Mouse (Mus musculus) splenic B cell, adult 2 months (primary cell): ENCODE measurements around the gene Atox1.

Source experiments
- DNase-seq: peaks from one replicate; pipeline ENCODE4 v3.0.0-alpha.2; 2011; ENCODE audit warnings: low read depth, low spot score
- H3K27me3 ChIP-seq: 2 replicates; pipeline ENCODE4 v1.6.1; 2012; ENCODE audit warnings: mild to moderate bottlenecking, low read length, moderate library complexity, mixed read lengths; ENCODE audit not compliant: control insufficient read depth, poor library complexity, insufficient read depth, severe bottlenecking
- H3K36me3 ChIP-seq: 2 replicates; pipeline ENCODE4 v1.6.1; 2012; ENCODE audit warnings: mild to moderate bottlenecking, low read length, moderate library complexity, mixed read lengths; ENCODE audit not compliant: control insufficient read depth, poor library complexity, insufficient read depth, severe bottlenecking

The Atox1 gene

DNA sequence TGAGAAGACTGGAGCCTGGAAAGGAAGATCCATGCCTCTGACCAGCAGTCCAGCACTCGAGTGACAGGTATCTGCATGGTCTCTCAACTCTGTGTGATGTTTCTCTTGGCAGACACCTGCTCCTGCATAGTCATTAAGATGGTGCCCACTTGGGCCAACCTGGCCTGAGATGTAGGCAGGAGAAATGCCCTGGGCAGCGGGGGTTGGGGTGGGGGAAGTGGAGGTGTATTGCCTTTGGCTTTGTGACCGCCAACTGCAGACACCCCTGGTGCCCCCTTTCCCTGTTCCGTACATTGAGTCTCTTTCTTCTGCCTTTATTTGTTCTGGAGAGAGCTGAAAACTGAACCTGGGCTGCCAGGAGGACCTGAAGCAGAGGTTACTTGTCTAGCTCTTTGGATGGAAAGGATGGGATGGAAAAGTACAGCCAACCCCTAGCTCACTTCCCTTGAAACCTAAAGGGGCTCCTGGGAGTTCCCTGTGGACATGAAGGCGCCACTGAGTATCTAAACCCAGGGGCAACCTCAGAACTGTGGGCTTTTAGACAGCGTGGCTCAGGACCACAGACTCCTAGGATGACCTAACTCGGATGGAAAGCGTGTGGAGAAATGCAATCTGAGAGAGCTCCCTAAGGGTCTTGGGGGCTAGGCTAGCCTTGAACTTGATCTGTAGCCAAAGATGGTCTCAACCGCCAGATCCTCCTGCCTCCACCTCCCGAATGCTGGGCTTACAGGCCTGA is 48.2 kb downstream of the Atox1 start:
- Histone ChIP-seq H3K27me3 (no peaks in the 10 kb centered on the region; the same call in 1 of the 2 replicates), H3K36me3 (no peaks in the 10 kb centered on the region)
- no peak for DNase-seq

DNA sequence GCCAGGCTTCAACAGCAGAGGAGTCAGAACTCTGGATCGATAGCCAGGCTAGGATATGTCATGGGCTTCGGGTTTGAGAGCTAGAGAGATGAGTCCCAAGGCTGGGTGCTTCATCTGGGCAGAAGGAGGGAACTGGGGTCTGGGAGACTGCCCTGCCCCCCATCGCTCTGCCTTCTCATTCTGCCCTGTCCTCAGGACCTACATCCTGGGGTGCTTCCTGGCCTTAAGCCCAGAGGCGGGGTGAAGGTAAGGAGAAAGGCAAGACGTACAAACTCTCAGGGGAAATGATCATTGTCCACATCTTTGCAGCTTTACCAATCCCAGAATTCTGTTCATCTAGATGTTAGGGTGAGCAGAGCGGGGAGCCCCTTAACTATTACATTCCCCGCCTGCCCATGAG is 49.0 kb downstream of the Atox1 start:
- Histone ChIP-seq H3K27me3 (no peaks in the 10 kb centered on the region; the same call in 1 of the 2 replicates), H3K36me3 (no peaks in the 10 kb centered on the region)
- no peak for DNase-seq

DNA sequence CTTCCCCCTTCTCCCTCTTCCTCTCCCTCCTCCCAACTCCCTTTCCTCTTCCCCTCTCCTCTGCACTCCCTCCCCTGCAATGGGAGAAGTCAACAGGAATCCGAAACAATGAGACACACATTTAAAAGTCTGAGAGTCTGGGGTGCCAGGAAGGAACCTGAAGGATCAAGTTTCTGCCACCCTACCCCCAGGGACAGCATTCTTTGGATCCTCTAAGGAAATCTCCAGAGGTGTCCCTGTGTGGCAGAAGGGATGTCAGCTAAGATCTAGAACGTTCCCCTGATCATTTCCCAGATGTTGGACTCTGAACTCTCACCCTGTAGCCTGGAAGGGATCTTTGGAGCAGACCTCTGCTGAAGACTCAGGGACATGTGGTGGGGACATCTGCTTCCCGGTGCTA is 50.5 kb downstream of the Atox1 start:
- Histone ChIP-seq H3K36me3 (no peaks in the 10 kb centered on the region), H3K27me3 (no peaks in the 10 kb centered on the region; the same call in 1 of the 2 replicates)
- no peak for DNase-seq

DNA sequence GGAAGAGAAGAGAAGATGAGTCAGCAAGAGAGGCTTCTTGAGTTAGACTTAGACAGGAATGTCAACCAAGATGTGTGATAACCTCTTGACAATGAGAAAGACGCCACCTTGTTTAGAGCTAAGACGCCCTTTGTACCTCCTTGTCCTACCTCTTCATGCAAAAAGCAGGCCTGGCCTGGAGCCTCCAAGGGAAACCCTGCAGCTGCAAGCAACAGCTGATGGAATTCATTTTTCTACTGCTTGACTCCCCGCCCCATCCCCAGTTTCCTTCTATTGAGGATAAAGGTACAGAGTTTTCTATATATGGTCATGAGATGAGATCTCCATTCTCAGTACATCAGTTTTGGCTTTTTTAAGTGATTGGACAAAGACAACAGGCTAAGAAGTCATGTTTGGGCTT is 51.0 kb downstream of the Atox1 start:
- Histone ChIP-seq H3K36me3 (no peaks in the 10 kb centered on the region), H3K27me3 (no peaks in the 10 kb centered on the region; the same call in 1 of the 2 replicates)
- no peak for DNase-seq

DNA sequence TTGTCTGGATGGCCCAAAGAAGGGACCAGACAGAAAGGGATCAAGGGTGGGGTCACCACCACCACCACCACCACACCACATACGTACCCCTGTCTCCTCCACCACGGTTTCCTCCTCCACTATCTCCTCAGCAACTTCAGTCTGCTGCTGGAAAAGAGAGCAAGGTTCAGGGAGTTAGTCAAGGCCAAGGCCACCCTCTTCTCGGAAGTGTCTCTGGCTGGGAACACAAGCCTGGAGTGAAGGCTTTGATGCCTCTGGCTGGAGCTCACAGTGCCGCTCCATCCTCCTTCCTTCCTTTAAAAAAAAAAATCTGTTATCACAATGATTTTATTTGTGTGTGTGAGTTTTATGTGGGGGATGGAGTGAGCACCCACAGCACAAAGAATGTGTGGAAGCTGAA is 53.9 kb downstream of the Atox1 start:
- no peaks in the 10 kb centered on the region; the same call in 1 of the 2 replicates for H3K27me3 ChIP-seq
- H3K36me3 ChIP-seq, result no peaks in the 10 kb centered on the region
- no peak for DNase-seq

DNA sequence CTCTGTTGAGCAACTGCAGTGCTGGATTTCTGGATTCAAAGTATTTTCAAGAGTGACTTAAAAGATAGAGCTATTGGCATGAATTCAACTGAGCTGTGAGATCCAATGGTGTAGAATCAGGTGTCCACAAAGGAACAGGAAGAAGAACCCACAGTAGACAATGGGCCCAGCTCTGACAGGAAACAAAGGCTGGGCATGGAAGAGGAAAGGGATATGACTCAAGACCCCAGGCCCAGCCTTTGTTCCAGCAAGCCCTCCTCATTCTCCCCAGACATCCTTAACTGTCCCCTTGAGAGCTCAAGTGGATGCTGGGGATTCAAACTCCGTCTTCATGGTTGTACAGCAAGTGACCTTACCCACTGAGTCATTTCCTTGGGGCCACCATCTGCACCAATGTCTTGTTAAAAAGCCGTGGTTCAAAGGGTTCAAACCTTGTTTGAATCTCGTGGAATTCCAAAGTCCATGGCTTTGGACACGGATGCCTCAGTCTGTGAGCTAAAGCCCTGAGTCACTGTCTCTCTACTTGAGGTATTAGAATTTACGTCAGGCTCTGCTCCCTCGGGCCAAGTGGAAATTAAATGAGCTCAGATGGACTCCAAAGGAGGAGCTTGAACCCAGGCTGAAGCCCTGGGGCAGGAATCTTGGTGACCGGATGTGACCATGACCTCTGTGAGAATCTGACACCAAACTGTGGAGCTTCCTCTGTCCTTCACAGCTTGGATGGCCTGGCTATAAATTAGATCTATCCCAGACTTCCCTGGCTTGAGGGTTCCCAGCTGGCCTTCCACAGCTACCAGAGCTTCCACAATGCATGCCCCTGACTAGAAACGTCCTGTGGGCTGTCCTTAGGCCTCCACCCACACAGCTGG is 55.2 kb downstream of the Atox1 start:
- DNase-seq, result no peak
- H3K36me3 ChIP-seq, result no peaks in the 10 kb centered on the region
- no peaks in the 10 kb centered on the region; the same call in 1 of the 2 replicates for H3K27me3 ChIP-seq

DNA sequence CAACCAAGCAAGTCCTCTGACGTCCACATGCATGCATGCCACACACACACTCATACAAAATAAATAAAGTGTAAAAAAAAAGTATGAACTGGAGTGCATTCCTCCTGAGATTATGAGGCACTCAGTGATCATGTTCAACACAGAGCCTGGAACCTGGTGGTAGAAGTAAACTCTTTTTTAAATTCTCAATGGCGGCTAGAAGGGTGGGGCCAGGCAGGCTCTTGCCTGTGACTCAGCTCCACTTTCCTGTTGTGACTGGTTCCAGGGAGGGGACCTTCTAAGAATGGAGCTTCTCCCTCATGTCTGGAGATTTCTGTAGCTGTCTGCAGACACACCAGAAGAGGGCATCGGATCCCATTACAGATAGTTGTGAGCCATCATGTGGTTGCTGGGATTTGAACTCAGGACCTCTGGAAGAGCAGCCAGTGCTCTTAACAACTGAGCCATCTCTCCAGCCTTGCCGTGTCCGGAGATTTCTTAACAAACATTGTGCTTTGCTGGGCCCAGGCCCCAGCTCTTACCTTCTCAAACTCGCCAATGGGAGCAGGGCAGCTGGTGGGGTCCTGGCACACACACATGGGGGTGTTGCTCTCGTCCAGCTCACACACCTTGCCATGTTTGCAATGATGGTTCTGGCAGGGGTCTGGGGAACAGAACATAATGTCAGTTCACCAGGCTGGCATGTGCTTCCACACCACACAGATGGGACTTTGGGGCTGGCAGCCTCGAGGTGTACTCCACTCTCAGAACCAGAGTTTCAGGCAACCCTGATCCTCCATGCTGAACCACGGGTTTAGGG is 56.2 kb downstream of the Atox1 start:
- Histone ChIP-seq H3K36me3 (no peaks in the 10 kb centered on the region), H3K27me3 (no peaks in the 10 kb centered on the region; the same call in 1 of the 2 replicates)
- no peak for DNase-seq

DNA sequence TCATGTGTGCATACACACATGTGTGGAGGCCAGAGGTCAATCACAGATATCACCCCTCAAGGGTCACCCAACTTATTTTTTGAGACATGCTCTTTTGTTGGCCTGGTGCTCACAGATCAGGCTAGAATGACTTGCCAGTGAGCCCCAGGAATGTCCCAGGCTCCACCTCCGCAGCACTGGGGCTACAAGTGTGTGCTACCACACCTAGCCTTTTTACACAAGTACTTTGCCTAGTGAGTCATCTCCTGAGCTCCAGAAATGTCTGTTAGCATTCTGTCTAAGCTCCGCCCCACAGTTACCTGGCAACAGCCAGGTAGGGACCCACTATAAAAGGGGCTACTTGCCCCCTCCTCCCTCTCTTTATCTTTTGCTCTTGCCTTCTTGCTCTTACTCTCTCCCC is 60.2 kb downstream of the Atox1 start:
- Histone ChIP-seq H3K36me3 (no peaks in the 10 kb centered on the region), H3K27me3 (no peaks in the 10 kb centered on the region)
- no peak for DNase-seq

DNA sequence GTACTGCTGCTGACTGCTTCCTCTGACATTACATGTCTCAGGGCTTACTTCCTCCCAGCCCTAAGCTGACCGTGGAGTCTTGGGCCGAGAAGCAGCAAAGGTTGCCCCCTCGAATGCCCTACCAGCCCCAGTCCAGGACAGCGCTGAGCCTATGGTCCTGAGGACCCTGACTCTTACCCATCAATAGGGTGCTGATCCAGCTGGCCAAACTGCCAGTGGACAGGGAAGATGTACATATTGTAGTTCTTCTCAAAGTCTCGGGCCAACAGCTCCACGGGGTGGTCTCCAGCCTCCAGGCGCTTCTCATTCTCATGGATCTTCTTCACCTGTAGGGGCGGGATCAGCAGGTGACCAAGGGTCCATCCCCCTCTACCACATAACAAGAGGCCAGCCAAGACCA is 62.7 kb downstream of the Atox1 start:
- DNase-seq, result no peak
- Histone ChIP-seq H3K36me3 (no peaks in the 10 kb centered on the region), H3K27me3 (no peaks in the 10 kb centered on the region)

DNA sequence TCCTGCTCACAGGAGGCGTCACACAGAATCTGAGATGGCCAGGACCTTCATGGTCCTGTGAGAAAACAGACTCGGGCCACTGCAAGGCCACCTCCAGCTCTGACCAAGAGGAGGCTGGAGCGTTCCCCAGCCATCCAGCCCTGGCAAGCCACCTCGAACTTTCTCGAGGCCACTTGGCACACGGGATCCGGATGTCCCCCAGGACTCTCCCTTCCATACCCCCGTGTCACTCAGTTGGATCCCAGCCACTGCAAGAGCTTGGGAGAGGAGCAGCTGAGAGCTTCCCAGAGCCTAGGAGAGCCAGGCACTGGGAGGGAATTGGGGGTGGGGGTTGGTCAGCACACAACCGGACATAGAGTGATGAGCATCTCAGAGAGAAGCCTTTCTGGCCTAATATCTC is 63.6 kb downstream of the Atox1 start:
- no peak for DNase-seq
- Histone ChIP-seq H3K27me3 (no peaks in the 10 kb centered on the region), H3K36me3 (no peaks in the 10 kb centered on the region)

DNA sequence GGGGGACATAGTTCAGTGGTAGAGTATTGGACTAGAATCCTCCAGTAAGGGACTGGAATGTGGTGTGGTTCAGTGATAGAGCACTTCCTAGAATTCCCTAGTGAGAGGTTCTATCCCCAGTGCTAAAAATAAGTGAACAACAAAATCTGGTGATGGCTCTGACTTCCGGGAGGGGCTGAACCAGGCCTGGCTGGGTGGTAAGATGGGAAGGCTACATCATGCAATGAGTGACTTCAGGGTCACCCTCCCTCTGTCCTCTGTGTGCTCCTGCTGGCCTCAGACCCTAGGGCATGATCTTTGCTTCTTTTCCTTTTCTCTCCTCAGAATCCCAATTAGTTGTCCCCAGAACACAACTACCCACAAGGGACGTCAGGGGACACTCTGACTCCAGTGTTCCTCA is 64.0 kb downstream of the Atox1 start:
- Histone ChIP-seq H3K27me3 (no peaks in the 10 kb centered on the region), H3K36me3 (no peaks in the 10 kb centered on the region)
- no peak for DNase-seq
